Mouse (Mus musculus): ENCODE measurements around the gene Ccdc187. TPM values are rescaled to one million over a fixed set of nuclear protein-coding genes. Genes with fewer than 3 reads are reported as not detected.

Gene Ccdc187
- polyA plus RNA-seq, 1 experiment from 2014 or later: not detected

GRCm38 (mm10) chr2:26280594-26280993 is 13.8 kb downstream of the Ccdc187 start:
- 77% methylated on average over 11 of the region's 11 CpGs for WGBS
- no peak overlapping the region for H3K4me3 ChIP-seq (ENCODE audit: low read depth, low read length)
- ATAC-seq (replicated peaks; ENCODE audit: low FRiP score): no peak
- H3K4me1 ChIP-seq (replicated peaks; ENCODE audit: control insufficient read depth, insufficient read depth, low read length): no peaks in the 10 kb centered on the region
- H3K9me3 ChIP-seq (ENCODE audit: control insufficient read depth, low read length): no peaks in the 10 kb centered on the region
- H3K27me3 ChIP-seq (replicated peaks; ENCODE audit: control insufficient read depth, insufficient read depth, low read length): 0 out of 2 replicates have a peak, but pooled peaks cover 3% of the 10 kb centered on the region
- H3K36me3 ChIP-seq (ENCODE audit: control insufficient read depth, insufficient read depth, low read length): no peaks in the 10 kb centered on the region
- no peak overlapping the region for H3K9ac ChIP-seq (ENCODE audit: low read depth, low read length)
- DNase-seq (ENCODE audit: low spot score): no peak
- H3K27ac ChIP-seq (ENCODE audit: low read depth, low read length): no peak overlapping the region
- H3K4me2 ChIP-seq: no peak overlapping the region

GRCm38 (mm10) chr2:26279712-26280111 is 14.6 kb downstream of the Ccdc187 start:
- Histone ChIP-seq H3K27ac (ENCODE audit: low read depth, low read length) (no peak overlapping the region), H3K9me3 (ENCODE audit: control insufficient read depth, low read length) (no peaks in the 10 kb centered on the region), H3K4me3 (ENCODE audit: low read depth, low read length) (no peak overlapping the region), H3K36me3 (ENCODE audit: control insufficient read depth, insufficient read depth, low read length) (no peaks in the 10 kb centered on the region), H3K4me2 (no peak overlapping the region), H3K27me3 (replicated peaks; ENCODE audit: control insufficient read depth, insufficient read depth, low read length) (0 out of 2 replicates have a peak, but pooled peaks cover 3% of the 10 kb centered on the region), H3K4me1 (replicated peaks; ENCODE audit: control insufficient read depth, insufficient read depth, low read length) (no peaks in the 10 kb centered on the region), H3K9ac (ENCODE audit: low read depth, low read length) (no peak overlapping the region)
- no peak for ATAC-seq (replicated peaks; ENCODE audit: low FRiP score)
- 72% methylated on average over 3 of the region's 3 CpGs for WGBS
- DNase-seq (ENCODE audit: low spot score): no peak

- H3K4me1 ChIP-seq (replicated peaks; ENCODE audit: control insufficient read depth, insufficient read depth, low read length): no peaks in the 10 kb centered on the region
- DNase-seq (ENCODE audit: low spot score) (peak; percentile 42), ATAC-seq (replicated peaks; ENCODE audit: low FRiP score) (no peak)
- H3K4me2 ChIP-seq: no peak overlapping the region
- H3K27me3 ChIP-seq (replicated peaks; ENCODE audit: control insufficient read depth, insufficient read depth, low read length): no peaks in the 10 kb centered on the region
- WGBS: 18% methylated on average over 7 of the region's 7 CpGs
- H3K27ac ChIP-seq (ENCODE audit: low read depth, low read length): no peak overlapping the region
- H3K9me3 ChIP-seq (ENCODE audit: control insufficient read depth, low read length): no peaks in the 10 kb centered on the region
- no peak overlapping the region for H3K9ac ChIP-seq (ENCODE audit: low read depth, low read length)
- no peaks in the 10 kb centered on the region for H3K36me3 ChIP-seq (ENCODE audit: control insufficient read depth, insufficient read depth, low read length)
- no peak overlapping the region for H3K4me3 ChIP-seq (ENCODE audit: low read depth, low read length)
Observed at GRCm38 (mm10) chr2:26273611-26274010, 20.7 kb downstream of the Ccdc187 start.

- ATAC-seq (replicated peaks; ENCODE audit: low FRiP score): no peak
- 56% methylated on average over 3 of the region's 3 CpGs for WGBS
- Histone ChIP-seq H3K4me1 (replicated peaks; ENCODE audit: control insufficient read depth, insufficient read depth, low read length) (no peaks in the 10 kb centered on the region), H3K27ac (ENCODE audit: low read depth, low read length) (no peak overlapping the region), H3K9me3 (ENCODE audit: control insufficient read depth, low read length) (no peaks in the 10 kb centered on the region), H3K27me3 (replicated peaks; ENCODE audit: control insufficient read depth, insufficient read depth, low read length) (no peaks in the 10 kb centered on the region), H3K9ac (ENCODE audit: low read depth, low read length) (no peak overlapping the region), H3K4me2 (no peak overlapping the region), H3K4me3 (ENCODE audit: low read depth, low read length) (no peak overlapping the region), H3K36me3 (ENCODE audit: control insufficient read depth, insufficient read depth, low read length) (no peaks in the 10 kb centered on the region)
- no peak for DNase-seq (ENCODE audit: low spot score)
Observed at GRCm38 (mm10) chr2:26268216-26268615, 26.1 kb downstream of the Ccdc187 start.

GRCm38 (mm10) chr2:26266066-26266742 is 28.2 kb downstream of the Ccdc187 start:
- Histone ChIP-seq H3K4me2 (no peak overlapping the region), H3K27ac (ENCODE audit: low read depth, low read length) (no peak overlapping the region), H3K9me3 (ENCODE audit: control insufficient read depth, low read length) (no peaks in the 10 kb centered on the region), H3K4me1 (replicated peaks; ENCODE audit: control insufficient read depth, insufficient read depth, low read length) (no peaks in the 10 kb centered on the region), H3K9ac (ENCODE audit: low read depth, low read length) (no peak overlapping the region), H3K27me3 (replicated peaks; ENCODE audit: control insufficient read depth, insufficient read depth, low read length) (no peaks in the 10 kb centered on the region), H3K36me3 (ENCODE audit: control insufficient read depth, insufficient read depth, low read length) (no peaks in the 10 kb centered on the region), H3K4me3 (ENCODE audit: low read depth, low read length) (no peak overlapping the region)
- ATAC-seq (replicated peaks; ENCODE audit: low FRiP score) (no peak), DNase-seq (ENCODE audit: low spot score) (no peak)
- WGBS: 69% methylated on average over 10 of the region's 10 CpGs

GRCm38 (mm10) chr2:26265095-26265494 is 29.3 kb downstream of the Ccdc187 start:
- 71% methylated on average over 2 of the region's 2 CpGs for WGBS
- no peak for ATAC-seq (replicated peaks; ENCODE audit: low FRiP score)

GRCm38 (mm10) chr2:26264646-26265045 is 29.7 kb downstream of the Ccdc187 start:
- DNase-seq (ENCODE audit: low spot score): no peak
- no peaks in the 10 kb centered on the region for H3K27me3 ChIP-seq (replicated peaks; ENCODE audit: control insufficient read depth, insufficient read depth, low read length)
- 58% methylated on average over 4 of the region's 4 CpGs for WGBS
- no peak for ATAC-seq (replicated peaks; ENCODE audit: low FRiP score)
- H3K4me1 ChIP-seq (replicated peaks; ENCODE audit: control insufficient read depth, insufficient read depth, low read length): no peaks in the 10 kb centered on the region
- no peak overlapping the region for H3K27ac ChIP-seq (ENCODE audit: low read depth, low read length)
- H3K4me2 ChIP-seq: no peak overlapping the region
- H3K9ac ChIP-seq (ENCODE audit: low read depth, low read length): no peak overlapping the region
- no peaks in the 10 kb centered on the region for H3K9me3 ChIP-seq (ENCODE audit: control insufficient read depth, low read length)
- no peaks in the 10 kb centered on the region for H3K36me3 ChIP-seq (ENCODE audit: control insufficient read depth, insufficient read depth, low read length)
- H3K4me3 ChIP-seq (ENCODE audit: low read depth, low read length): no peak overlapping the region

More at GRCm38 (mm10) chr2:26265095-26265494, 29.3 kb downstream of the Ccdc187 start:
- no peak overlapping the region for H3K27ac ChIP-seq (ENCODE audit: low read depth, low read length)
- H3K4me3 ChIP-seq (ENCODE audit: low read depth, low read length): no peak overlapping the region
- no peaks in the 10 kb centered on the region for H3K4me1 ChIP-seq (replicated peaks; ENCODE audit: control insufficient read depth, insufficient read depth, low read length)
- no peak overlapping the region for H3K4me2 ChIP-seq
- H3K27me3 ChIP-seq (replicated peaks; ENCODE audit: control insufficient read depth, insufficient read depth, low read length): no peaks in the 10 kb centered on the region
- DNase-seq (ENCODE audit: low spot score): no peak
- no peak overlapping the region for H3K9ac ChIP-seq (ENCODE audit: low read depth, low read length)
- no peaks in the 10 kb centered on the region for H3K36me3 ChIP-seq (ENCODE audit: control insufficient read depth, insufficient read depth, low read length)
- H3K9me3 ChIP-seq (ENCODE audit: control insufficient read depth, low read length): no peaks in the 10 kb centered on the region

- no peaks in the 10 kb centered on the region for H3K4me1 ChIP-seq (replicated peaks; ENCODE audit: control insufficient read depth, insufficient read depth, low read length)
- H3K4me2 ChIP-seq: no peak overlapping the region
- H3K36me3 ChIP-seq (ENCODE audit: control insufficient read depth, insufficient read depth, low read length): no peaks in the 10 kb centered on the region
- WGBS: 76% methylated on average over 16 of the region's 16 CpGs
- peaks cover 6% of the 10 kb centered on the region; the same call in 1 of the 2 replicates for H3K27me3 ChIP-seq (replicated peaks; ENCODE audit: control insufficient read depth, insufficient read depth, low read length)
- DNase-seq (ENCODE audit: low spot score) (no peak), ATAC-seq (replicated peaks; ENCODE audit: low FRiP score) (no peak)
- H3K27ac ChIP-seq (ENCODE audit: low read depth, low read length): no peak overlapping the region
- H3K9me3 ChIP-seq (ENCODE audit: control insufficient read depth, low read length): no peaks in the 10 kb centered on the region
- no peak overlapping the region for H3K4me3 ChIP-seq (ENCODE audit: low read depth, low read length)
- no peak overlapping the region for H3K9ac ChIP-seq (ENCODE audit: low read depth, low read length)
Observed at GRCm38 (mm10) chr2:26257315-26258096, 36.9 kb downstream of the Ccdc187 start.

All from liver, embryonic 11.5 days (tissue).